Mouse (Mus musculus): ENCODE measurements at regions not wholly inside any gene's neighbourhood (a gene's known extent, or its start where the extent isn't known, plus 50 kb on each side); places are given as distances from the start of the nearest gene placed in this dataset.
"Not testable (repeated sequence)": the region's sequence is repeated elsewhere in the genome, so short reads cannot be mapped to it uniquely, and the experiment has no call there.

GRCm38 (mm10) chr8:126877039-126877365, 68.6 kb downstream of the Tomm20 start:
- DNase-seq = no peak
- intact Hi-C loops (cut with DNase I) = no loop called here

- intact Hi-C loops (cut with DNase I) = no loop called here
- DNase-seq = no peak
Measured at GRCm38 (mm10) chr8:126876300-126877038, 69.2 kb downstream of the Tomm20 start.

- DNase-seq = no peak
- intact Hi-C loops (cut with DNase I) = loop anchor here (2.0 kb wide), 1 partner anchor 25 kb away; no protein-coding TSS in a partner anchor
Measured at GRCm38 (mm10) chr8:126875491-126876155, 70.0 kb downstream of the Tomm20 start.

GRCm38 (mm10) chr8:126874846-126875245, 70.8 kb downstream of the Tomm20 start:
- DNase-seq = no peak
- intact Hi-C loops (cut with DNase I) = loop anchor here (2.0 kb wide), 1 partner anchor 24 kb away; no protein-coding TSS in a partner anchor

GRCm38 (mm10) chr8:126874126-126874730, 71.4 kb downstream of the Tomm20 start:
- intact Hi-C loops (cut with DNase I) = loop anchor here (2.0 kb wide), 1 partner anchor 23 kb away; no protein-coding TSS in a partner anchor
- no peak for DNase-seq

GRCm38 (mm10) chr8:126873306-126873705, 72.3 kb downstream of the Tomm20 start:
- intact Hi-C loops (cut with DNase I) = no loop called here
- no peak for DNase-seq

- intact Hi-C loops (cut with DNase I) = no loop called here
- DNase-seq = peak; percentile 72
Measured at GRCm38 (mm10) chr8:126872574-126872973, 73.1 kb downstream of the Tomm20 start.

GRCm38 (mm10) chr8:126872133-126872532, 73.5 kb downstream of the Tomm20 start:
- DNase-seq = no peak
- intact Hi-C loops (cut with DNase I) = no loop called here

GRCm38 (mm10) chr8:126869464-126869850, 76.2 kb downstream of the Tomm20 start:
- no peak for DNase-seq
- intact Hi-C loops (cut with DNase I) = loop anchor here (2.0 kb wide), 1 partner anchor 17 kb away; no protein-coding TSS in a partner anchor

- intact Hi-C loops (cut with DNase I) = loop anchor here (2.0 kb wide), 1 partner anchor 16 kb away; no protein-coding TSS in a partner anchor
- DNase-seq = no peak
Measured at GRCm38 (mm10) chr8:126868831-126869463, 76.7 kb downstream of the Tomm20 start.

GRCm38 (mm10) chr8:126867121-126867988, 78.3 kb downstream of the Tomm20 start:
- no peak for DNase-seq
- intact Hi-C loops (cut with DNase I) = no loop called here

GRCm38 (mm10) chr8:126864314-126864948, 81.2 kb downstream of the Tomm20 start:
- intact Hi-C loops (cut with DNase I) = no loop called here
- DNase-seq = no peak

GRCm38 (mm10) chr8:126863661-126864060, 82.0 kb downstream of the Tomm20 start:
- DNase-seq; intact Hi-C loops (cut with DNase I): not testable (repeated sequence)

GRCm38 (mm10) chr8:126861754-126862153, 83.9 kb downstream of the Tomm20 start:
- intact Hi-C loops (cut with DNase I) = no loop called here
- no peak for DNase-seq

- intact Hi-C loops (cut with DNase I) = no loop called here
- no peak for DNase-seq
Measured at GRCm38 (mm10) chr8:126860630-126861029, 85.0 kb downstream of the Tomm20 start.

- intact Hi-C loops (cut with DNase I) = no loop called here
- DNase-seq = no peak
Measured at GRCm38 (mm10) chr8:126859706-126860424, 85.8 kb downstream of the Tomm20 start.

GRCm38 (mm10) chr8:126857307-126858203, 88.1 kb downstream of the Tomm20 start:
- no peak for DNase-seq
- intact Hi-C loops (cut with DNase I) = no loop called here

- DNase-seq = no peak
- intact Hi-C loops (cut with DNase I) = no loop called here
Measured at GRCm38 (mm10) chr8:126855914-126856313, 89.7 kb downstream of the Tomm20 start.
